Comparison of ENCODE assay signal across 26 mouse cellular contexts in the genomic region with DNA sequence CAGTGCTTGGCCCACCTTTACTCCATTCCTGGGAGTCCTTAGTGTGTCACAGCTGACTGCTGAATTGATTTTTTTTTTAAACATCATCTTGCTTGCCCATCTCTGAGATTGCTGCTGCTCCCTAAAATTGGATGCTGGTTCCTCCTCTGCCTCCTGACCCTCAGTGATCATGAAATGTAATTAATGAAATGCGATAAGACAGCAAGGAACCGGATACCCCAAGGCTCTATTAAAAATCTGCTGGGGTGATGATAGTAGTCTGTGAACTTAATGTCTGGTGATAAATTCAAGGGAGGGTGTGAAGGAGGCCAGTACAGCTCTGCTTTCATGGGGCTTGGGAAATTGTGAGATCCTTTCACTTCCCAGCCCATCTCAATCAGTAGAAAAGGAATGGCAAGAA.
DNase-seq lines count a peak whose midpoint lies in the region; ATAC-seq and TF ChIP-seq lines count a peak whose summit lies in the region.
"Had no signal": no experiment of that assay in that cellular context is flagged by ENCODE, and none has a peak within 500 bp of the region (broad histone marks: within the 10 kb centered on the region; RNA-seq: fewer than 3 reads in every experiment).

No protein-coding gene starts in this region.

- TF ChIP-seq RAD21 in MEL (IDR thresholded peaks at IDR 0.05; ENCODE audit: low read depth, low read length), result no peak

- no peak overlapping the region for H3K4me2 ChIP-seq in kidney, postnatal 0 days (ENCODE audit: low read length)
- no peak overlapping the region for H3K4me2 ChIP-seq in liver, embryonic 16.5 days (ENCODE audit: low read depth, low read length)
- H3K4me2 ChIP-seq: embryonic facial prominence, embryonic 12.5 days; embryonic facial prominence, embryonic 15.5 days; heart, embryonic 12.5 days; heart, embryonic 15.5 days; hindbrain, embryonic 13.5 days had no signal

- no peaks in the 10 kb centered on the region for H3K9me3 ChIP-seq in kidney, postnatal 0 days (replicated peaks; ENCODE audit: low read length)
- no peaks in the 10 kb centered on the region for H3K9me3 ChIP-seq in MEL (replicated peaks; ENCODE audit: insufficient read depth, low read length)
- H3K9me3 ChIP-seq in liver, embryonic 16.5 days (replicated peaks; ENCODE audit: control insufficient read depth, low read length), result no peaks in the 10 kb centered on the region
- H3K9me3 ChIP-seq: embryonic facial prominence, embryonic 12.5 days; embryonic facial prominence, embryonic 15.5 days; heart, embryonic 12.5 days; heart, embryonic 15.5 days; hindbrain, embryonic 10.5 days; hindbrain, embryonic 13.5 days had no signal

- no peak overlapping the region for H3K27ac ChIP-seq in kidney, postnatal 0 days
- no peak overlapping the region for H3K27ac ChIP-seq in kidney, adult 2 months (ENCODE audit: insufficient read depth, low read depth, low read length)
- H3K27ac ChIP-seq in MEL (ENCODE audit: control insufficient read depth, low read depth, low read length), result no peak overlapping the region
- H3K27ac ChIP-seq in liver, embryonic 16.5 days (ENCODE audit: low read length), result 0 out of 2 replicates have a peak overlapping the region, but pooled peaks have one; percentile 0
- H3K27ac ChIP-seq: embryonic facial prominence, embryonic 12.5 days; embryonic facial prominence, embryonic 15.5 days; heart, embryonic 15.5 days; hindbrain, embryonic 10.5 days; hindbrain, embryonic 13.5 days had no signal

- no peak for TF ChIP-seq CTCF in kidney, postnatal 0 days (IDR thresholded peaks at IDR 0.05; ENCODE audit: low read depth)
- TF ChIP-seq CTCF in kidney, adult 2 months (conservative IDR thresholded peaks at IDR 0.05; ENCODE audit: insufficient read depth, insufficient read length, low read depth, low read length), result no peak
- TF ChIP-seq CTCF in MEL (IDR thresholded peaks at IDR 0.05 in 2 of 3, conservative IDR thresholded peaks at IDR 0.05 in 1 of 3; ENCODE audit: control insufficient read depth in 1 of 3, insufficient read depth in 1 of 3, low read depth in 2 of 3, low read length in 3 of 3, poor library complexity in 1 of 3, severe bottlenecking in 1 of 3), result no peak

- no peaks in the 10 kb centered on the region; the same call in none of the 2 replicates for H3K4me1 ChIP-seq in kidney, postnatal 0 days (replicated peaks; ENCODE audit: insufficient read depth, low read length)
- no peaks in the 10 kb centered on the region for H3K4me1 ChIP-seq in kidney, adult 2 months (ENCODE audit: control insufficient read depth, insufficient read depth, low read length)
- peaks cover 9 to 14% of the 10 kb centered on the region in 2 experiments for H3K4me1 ChIP-seq in MEL (ENCODE audit: control insufficient read depth in 1 of 2, insufficient read depth in 2 of 2, low read length in 2 of 2)
- peaks cover 50% of the 10 kb centered on the region for H3K4me1 ChIP-seq in liver, embryonic 16.5 days (ENCODE audit: control insufficient read depth, low read depth, low read length)

- no peaks in the 10 kb centered on the region for H3K79me2 ChIP-seq in MEL (ENCODE audit: control insufficient read depth, insufficient read depth, low read length, poor library complexity)

- no peak for ATAC-seq in kidney, postnatal 0 days (replicated peaks; ENCODE audit: low FRiP score, low read depth)
- ATAC-seq in liver, embryonic 16.5 days (ENCODE audit: low read depth), result no peak
- ATAC-seq in megakaryocyte-erythroid progenitor cell, adult 5-6 weeks (replicated peaks; ENCODE audit: low FRiP score, low TSS enrichment, poor library complexity, severe bottlenecking), result no peak
- ATAC-seq: CD4-positive, CD25-positive, alpha-beta regulatory T cell, adult 4 months; forebrain, embryonic 14.5 days; hindbrain, embryonic 16.5 days; Patski had no signal

- peak; percentile 32 to 55 for TF ChIP-seq EP300 in MEL (IDR thresholded peaks at IDR 0.05; ENCODE audit: low read depth in 1 of 2, low read length in 2 of 2)

- no peaks in the 10 kb centered on the region for H3K36me3 ChIP-seq in kidney, postnatal 0 days (ENCODE audit: insufficient read depth, low read length)
- H3K36me3 ChIP-seq in kidney, adult 2 months (ENCODE audit: control insufficient read depth, insufficient read depth, low read length), result no peaks in the 10 kb centered on the region
- H3K36me3 ChIP-seq in MEL (ENCODE audit: control insufficient read depth in 1 of 2, insufficient read depth in 2 of 2, low read length in 2 of 2), result peaks cover 0 to 15% of the 10 kb centered on the region in 2 experiments; a peak in 2 of 4 replicates
- H3K36me3 ChIP-seq in liver, embryonic 16.5 days (ENCODE audit: control insufficient read depth, insufficient read depth), result no peaks in the 10 kb centered on the region
- H3K36me3 ChIP-seq: embryonic facial prominence, embryonic 12.5 days; embryonic facial prominence, embryonic 15.5 days; heart, embryonic 12.5 days; heart, embryonic 15.5 days; hindbrain, embryonic 10.5 days; hindbrain, embryonic 13.5 days had no signal

- 42% methylated on average over 2 of the region's 2 CpGs for WGBS in kidney, postnatal 0 days
- 59% methylated on average over 2 of the region's 2 CpGs for WGBS in kidney, adult 2 months
- WGBS in liver, embryonic 16.5 days (ENCODE audit: insufficient replicate concordance), result 55% methylated on average over 2 of the region's 2 CpGs

- TF ChIP-seq POLR2A in kidney, adult 2 months (IDR thresholded peaks at IDR 0.05; ENCODE audit: low read depth, low read length), result no peak
- no peak for TF ChIP-seq POLR2A in MEL (IDR thresholded peaks at IDR 0.05; ENCODE audit: control insufficient read depth in 1 of 2, insufficient read depth in 1 of 2, low read depth in 1 of 2, low read length in 2 of 2, poor library complexity in 1 of 2)

- no peak overlapping the region for H3K4me3 ChIP-seq in kidney, postnatal 0 days (replicated peaks; ENCODE audit: low read depth, low read length)
- H3K4me3 ChIP-seq in kidney, adult 2 months (ENCODE audit: insufficient read depth, low read depth, low read length), result no peak overlapping the region
- H3K4me3 ChIP-seq in MEL (ENCODE audit: control insufficient read depth in 1 of 2, insufficient read depth in 1 of 2, low read depth in 2 of 2, low read length in 2 of 2), result no peak overlapping the region
- no peak overlapping the region for H3K4me3 ChIP-seq in liver, embryonic 16.5 days (ENCODE audit: low read depth, low read length)
- H3K4me3 ChIP-seq: embryonic facial prominence, embryonic 12.5 days; embryonic facial prominence, embryonic 15.5 days; heart, embryonic 12.5 days; heart, embryonic 15.5 days; hindbrain, embryonic 10.5 days; hindbrain, embryonic 13.5 days had no signal

- H3K27me3 ChIP-seq in kidney, postnatal 0 days (ENCODE audit: insufficient read depth, low read length), result no peaks in the 10 kb centered on the region
- no peaks in the 10 kb centered on the region for H3K27me3 ChIP-seq in kidney, adult 2 months (replicated peaks; ENCODE audit: control insufficient read depth, insufficient read depth, low read length)
- H3K27me3 ChIP-seq in MEL (ENCODE audit: control insufficient read depth in 1 of 2, insufficient read depth in 2 of 2, low read length in 2 of 2), result peaks cover 3 to 4% of the 10 kb centered on the region in 2 experiments; a peak in 3 of 4 replicates
- H3K27me3 ChIP-seq in liver, embryonic 16.5 days (ENCODE audit: control insufficient read depth, insufficient read depth, low read depth, low read length), result no peaks in the 10 kb centered on the region
- H3K27me3 ChIP-seq: embryonic facial prominence, embryonic 12.5 days; embryonic facial prominence, embryonic 15.5 days; heart, embryonic 12.5 days; heart, embryonic 15.5 days; hindbrain, embryonic 13.5 days had no signal

- no peak overlapping the region for H3K9ac ChIP-seq in kidney, postnatal 0 days (ENCODE audit: low read depth, low read length)
- no peak overlapping the region for H3K9ac ChIP-seq in MEL (ENCODE audit: control insufficient read depth, low read depth, low read length, poor library complexity, severe bottlenecking)
- H3K9ac ChIP-seq in liver, embryonic 16.5 days (ENCODE audit: low read depth, low read length), result no peak overlapping the region
- H3K9ac ChIP-seq: embryonic facial prominence, embryonic 12.5 days; embryonic facial prominence, embryonic 15.5 days; heart, embryonic 12.5 days; heart, embryonic 15.5 days; hindbrain, embryonic 13.5 days had no signal

- peak; percentile 63 for DNase-seq in kidney, postnatal 0 days (ENCODE audit: low spot score)
- DNase-seq in kidney, adult 2 months, result no peak
- DNase-seq in MEL (ENCODE audit: low read depth, low spot score) (peak; percentile 20), MEL-GATA-1-ER (ENCODE audit: extremely low read depth, low read depth) (peak; percentile 17)
- DNase-seq in spleen, postnatal 36 days (ENCODE audit: low spot score in 2 of 2), result no peak
- DNase-seq: adrenal gland, postnatal 10 days; adrenal gland, postnatal 36 days; cerebellum, adult 18-20 months; cerebellum, adult 9-10 months; cerebellum, postnatal 25 days; gastrocnemius, postnatal 25 days; heart, adult 18-20 months; heart, postnatal 10 days; heart, postnatal 36 days had no signal

TF ChIP-seq in MEL, 35 proteins besides CTCF, POLR2A, EP300 and RAD21:
- TF ChIP-seq MEF2A (IDR thresholded peaks at IDR 0.05; ENCODE audit: extremely low read depth, insufficient replicate concordance, low read depth, low read length, poor library complexity, severe bottlenecking) (no peak), JUND (IDR thresholded peaks at IDR 0.05; ENCODE audit: low read depth, low read length) (no peak), POLR2AphosphoS5 (IDR thresholded peaks at IDR 0.05; ENCODE audit: borderline replicate concordance, low read depth, low read length) (no peak), GATA1 (IDR thresholded peaks at IDR 0.05; ENCODE audit: low read depth, low read length) (peak; percentile 43), GABPA (IDR thresholded peaks at IDR 0.05; ENCODE audit: low read depth, low read length) (no peak), TAL1 (IDR thresholded peaks at IDR 0.05; ENCODE audit: low read length) (0 out of 2 replicates have a peak, but pooled peaks have one; percentile 7), UBTF (IDR thresholded peaks at IDR 0.05; ENCODE audit: borderline replicate concordance, insufficient read depth, low read depth, low read length) (no peak), E2F4 (IDR thresholded peaks at IDR 0.05; ENCODE audit: borderline replicate concordance, low read depth, low read length) (no peak), ZNF384 (IDR thresholded peaks at IDR 0.05; ENCODE audit: low read depth, low read length) (0 out of 2 replicates have a peak, but pooled peaks have one; percentile 14), RCOR1 (IDR thresholded peaks at IDR 0.05; ENCODE audit: low read depth, low read length) (peak; percentile 56; the same call in 1 of the 2 replicates), TCF12 (IDR thresholded peaks at IDR 0.05; ENCODE audit: low read depth, low read length) (peak; percentile 64), MXI1 (IDR thresholded peaks at IDR 0.05; ENCODE audit: low read depth, low read length) (no peak), USF1 (IDR thresholded peaks at IDR 0.05; ENCODE audit: low read depth, low read length) (no peak)

Comparison
In these comparisons a context has a peak if more than half of its experiments do, and no peak if none do; other contexts are left out.
1. DNase-seq: peak in kidney, postnatal 0 days (single experiment), MEL (single experiment) and MEL-GATA-1-ER (single experiment); none in kidney, adult 2 months (single experiment) and spleen, postnatal 36 days (0 of 2).